Mouse (Mus musculus): ENCODE measurements around the gene Dusp2. TPM values are rescaled to one million over a fixed set of nuclear protein-coding genes. Genes with fewer than 3 reads are reported as not detected.

Gene Dusp2
- polyA plus RNA-seq, 1 experiment from 2014 or later: 7.8 TPM

GRCm38 (mm10) chr2:127318136-127318535, 17.8 kb upstream of the Dusp2 start:
- no peak for ATAC-seq (ENCODE audit: low FRiP score, low TSS enrichment)
- Histone ChIP-seq H3K9me3 (ENCODE audit: low read length) (no peaks in the 10 kb centered on the region), H3K27me3 (ENCODE audit: insufficient read depth, low read length) (no peaks in the 10 kb centered on the region), H3K36me3 (ENCODE audit: insufficient read depth, low read length) (no peaks in the 10 kb centered on the region), H3K9ac (replicated peaks; ENCODE audit: low read length) (no peak overlapping the region), H3K4me3 (ENCODE audit: low read length) (no peak overlapping the region), H3K27ac (ENCODE audit: low read length) (no peak overlapping the region), H3K4me1 (ENCODE audit: insufficient read depth, low read length) (no peaks in the 10 kb centered on the region; the same call in 1 of the 2 replicates), H3K4me2 (replicated peaks; ENCODE audit: low read depth, low read length) (no peak overlapping the region)
- WGBS: 89% methylated on average over 4 of the region's 4 CpGs

- H3K9me3 ChIP-seq (ENCODE audit: low read length): no peaks in the 10 kb centered on the region
- no peak overlapping the region for H3K27ac ChIP-seq (ENCODE audit: low read length)
- no peak overlapping the region for H3K9ac ChIP-seq (replicated peaks; ENCODE audit: low read length)
- no peak overlapping the region for H3K4me2 ChIP-seq (replicated peaks; ENCODE audit: low read depth, low read length)
- H3K27me3 ChIP-seq (ENCODE audit: insufficient read depth, low read length): no peaks in the 10 kb centered on the region
- ATAC-seq (ENCODE audit: low FRiP score, low TSS enrichment): no peak
- no peaks in the 10 kb centered on the region; the same call in 1 of the 2 replicates for H3K4me1 ChIP-seq (ENCODE audit: insufficient read depth, low read length)
- WGBS: 66% methylated on average over 4 of the region's 4 CpGs
- no peaks in the 10 kb centered on the region for H3K36me3 ChIP-seq (ENCODE audit: insufficient read depth, low read length)
- no peak overlapping the region for H3K4me3 ChIP-seq (ENCODE audit: low read length)
These were observed 16.9 kb upstream of the Dusp2 start for GRCm38 (mm10) chr2:127319071-127319470.

- no peak overlapping the region for H3K27ac ChIP-seq (ENCODE audit: low read length)
- 74% methylated on average over 6 of the region's 6 CpGs for WGBS
- H3K36me3 ChIP-seq (ENCODE audit: insufficient read depth, low read length): no peaks in the 10 kb centered on the region
- H3K4me2 ChIP-seq (replicated peaks; ENCODE audit: low read depth, low read length): no peak overlapping the region
- no peaks in the 10 kb centered on the region for H3K27me3 ChIP-seq (ENCODE audit: insufficient read depth, low read length)
- no peak overlapping the region for H3K9ac ChIP-seq (replicated peaks; ENCODE audit: low read length)
- ATAC-seq (ENCODE audit: low FRiP score, low TSS enrichment): no peak
- no peaks in the 10 kb centered on the region for H3K9me3 ChIP-seq (ENCODE audit: low read length)
- H3K4me1 ChIP-seq (ENCODE audit: insufficient read depth, low read length): peaks cover 4% of the 10 kb centered on the region
- H3K4me3 ChIP-seq (ENCODE audit: low read length): no peak overlapping the region
These were observed 13.2 kb upstream of the Dusp2 start for GRCm38 (mm10) chr2:127322671-127323285.

GRCm38 (mm10) chr2:127323667-127324066, 12.3 kb upstream of the Dusp2 start:
- Histone ChIP-seq H3K36me3 (ENCODE audit: insufficient read depth, low read length) (no peaks in the 10 kb centered on the region), H3K9me3 (ENCODE audit: low read length) (no peaks in the 10 kb centered on the region), H3K4me2 (replicated peaks; ENCODE audit: low read depth, low read length) (no peak overlapping the region), H3K4me3 (ENCODE audit: low read length) (no peak overlapping the region), H3K4me1 (ENCODE audit: insufficient read depth, low read length) (peaks cover 5% of the 10 kb centered on the region), H3K9ac (replicated peaks; ENCODE audit: low read length) (no peak overlapping the region), H3K27me3 (ENCODE audit: insufficient read depth, low read length) (no peaks in the 10 kb centered on the region), H3K27ac (ENCODE audit: low read length) (no peak overlapping the region)
- no peak for ATAC-seq (ENCODE audit: low FRiP score, low TSS enrichment)
- 82% methylated on average over 1 of the region's 1 CpGs for WGBS

- Histone ChIP-seq H3K27ac (ENCODE audit: low read length) (no peak overlapping the region), H3K27me3 (ENCODE audit: insufficient read depth, low read length) (no peaks in the 10 kb centered on the region), H3K4me2 (replicated peaks; ENCODE audit: low read depth, low read length) (no peak overlapping the region), H3K9me3 (ENCODE audit: low read length) (no peaks in the 10 kb centered on the region), H3K36me3 (ENCODE audit: insufficient read depth, low read length) (no peaks in the 10 kb centered on the region), H3K4me3 (ENCODE audit: low read length) (no peak overlapping the region), H3K9ac (replicated peaks; ENCODE audit: low read length) (no peak overlapping the region), H3K4me1 (ENCODE audit: insufficient read depth, low read length) (peaks cover 10% of the 10 kb centered on the region)
- no peak for ATAC-seq (ENCODE audit: low FRiP score, low TSS enrichment)
- WGBS: 35% methylated on average over 7 of the region's 7 CpGs
These were observed 11.5 kb upstream of the Dusp2 start for GRCm38 (mm10) chr2:127324456-127324855.

- no peaks in the 10 kb centered on the region for H3K27me3 ChIP-seq (ENCODE audit: insufficient read depth, low read length)
- peak; percentile 46; the same call in 1 of the 2 replicates for ATAC-seq (ENCODE audit: low FRiP score, low TSS enrichment)
- no peak overlapping the region for H3K9ac ChIP-seq (replicated peaks; ENCODE audit: low read length)
- H3K36me3 ChIP-seq (ENCODE audit: insufficient read depth, low read length): no peaks in the 10 kb centered on the region
- peaks cover 11% of the 10 kb centered on the region for H3K4me1 ChIP-seq (ENCODE audit: insufficient read depth, low read length)
- H3K9me3 ChIP-seq (ENCODE audit: low read length): no peaks in the 10 kb centered on the region
- 65% methylated on average over 12 of the region's 12 CpGs for WGBS
- peak overlapping the region; percentile 67 for H3K27ac ChIP-seq (ENCODE audit: low read length)
- no peak overlapping the region for H3K4me2 ChIP-seq (replicated peaks; ENCODE audit: low read depth, low read length)
- H3K4me3 ChIP-seq (ENCODE audit: low read length): no peak overlapping the region
These were observed 7.7 kb upstream of the Dusp2 start for GRCm38 (mm10) chr2:127328090-127328851.

- H3K4me2 ChIP-seq (replicated peaks; ENCODE audit: low read depth, low read length): no peak overlapping the region
- no peak overlapping the region for H3K4me3 ChIP-seq (ENCODE audit: low read length)
- no peaks in the 10 kb centered on the region for H3K27me3 ChIP-seq (ENCODE audit: insufficient read depth, low read length)
- ATAC-seq (ENCODE audit: low FRiP score, low TSS enrichment): no peak
- no peaks in the 10 kb centered on the region for H3K36me3 ChIP-seq (ENCODE audit: insufficient read depth, low read length)
- H3K4me1 ChIP-seq (ENCODE audit: insufficient read depth, low read length): peaks cover 33% of the 10 kb centered on the region
- no peaks in the 10 kb centered on the region for H3K9me3 ChIP-seq (ENCODE audit: low read length)
- H3K9ac ChIP-seq (replicated peaks; ENCODE audit: low read length): no peak overlapping the region
- 74% methylated on average over 14 of the region's 14 CpGs for WGBS
- no peak overlapping the region for H3K27ac ChIP-seq (ENCODE audit: low read length)
These were observed 3.0 kb upstream of the Dusp2 start for GRCm38 (mm10) chr2:127332807-127333570.

- Histone ChIP-seq H3K4me1 (ENCODE audit: insufficient read depth, low read length) (peaks cover 30% of the 10 kb centered on the region), H3K4me3 (ENCODE audit: low read length) (no peak overlapping the region), H3K27ac (ENCODE audit: low read length) (0 out of 2 replicates have a peak overlapping the region, but pooled peaks have one; percentile 10), H3K4me2 (replicated peaks; ENCODE audit: low read depth, low read length) (no peak overlapping the region), H3K27me3 (ENCODE audit: insufficient read depth, low read length) (no peaks in the 10 kb centered on the region), H3K9me3 (ENCODE audit: low read length) (no peaks in the 10 kb centered on the region), H3K36me3 (ENCODE audit: insufficient read depth, low read length) (no peaks in the 10 kb centered on the region), H3K9ac (replicated peaks; ENCODE audit: low read length) (0 out of 2 replicates have a peak overlapping the region, but pooled peaks have one; percentile 29)
- WGBS: 68% methylated on average over 5 of the region's 5 CpGs
- ATAC-seq (ENCODE audit: low FRiP score, low TSS enrichment): no peak
These were observed 1.9 kb upstream of the Dusp2 start for GRCm38 (mm10) chr2:127333945-127334603.

DNA sequence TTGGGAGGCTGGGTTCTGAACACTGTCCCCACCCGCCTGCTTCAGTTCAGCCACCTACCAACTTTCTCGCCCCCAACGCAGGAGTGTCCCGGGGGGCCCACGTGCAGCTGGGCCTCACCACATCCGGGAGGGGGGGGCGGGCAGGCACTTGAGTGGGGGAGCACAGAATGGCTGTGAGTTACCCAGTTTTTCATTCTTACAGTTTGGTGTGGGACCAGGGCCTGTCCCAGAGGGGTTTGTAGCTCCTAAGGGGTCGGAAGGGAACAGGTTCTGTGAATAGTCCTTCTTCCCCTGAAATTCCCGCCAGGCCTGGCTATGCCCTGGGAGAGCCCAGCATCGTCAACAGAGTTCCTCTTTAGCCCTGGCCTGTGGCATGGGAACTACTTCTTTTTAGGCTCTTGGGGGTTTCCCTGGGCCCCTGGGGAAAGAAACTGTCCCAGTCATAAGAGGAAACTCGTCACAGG, 849 bp upstream of the Dusp2 start:
- Histone ChIP-seq H3K27ac (ENCODE audit: low read length) (peak overlapping the region; percentile 74; the same call in 1 of the 2 replicates), H3K4me3 (ENCODE audit: low read length) (no peak overlapping the region), H3K9ac (replicated peaks; ENCODE audit: low read length) (0 out of 2 replicates have a peak overlapping the region, but pooled peaks have one; percentile 29), H3K36me3 (ENCODE audit: insufficient read depth, low read length) (no peaks in the 10 kb centered on the region), H3K4me1 (ENCODE audit: insufficient read depth, low read length) (peaks cover 27% of the 10 kb centered on the region), H3K27me3 (ENCODE audit: insufficient read depth, low read length) (no peaks in the 10 kb centered on the region), H3K9me3 (ENCODE audit: low read length) (no peaks in the 10 kb centered on the region), H3K4me2 (replicated peaks; ENCODE audit: low read depth, low read length) (peak overlapping the region; percentile 88)
- 0 out of 2 replicates have a peak, but pooled peaks have one; percentile 1 for ATAC-seq (ENCODE audit: low FRiP score, low TSS enrichment)
- WGBS: 31% methylated on average over 11 of the region's 11 CpGs
